Mouse (Mus musculus) gastrocnemius, adult 18-20 months (tissue): ENCODE measurements at regions not wholly inside any gene's neighbourhood (a gene's known extent, or its start where the extent isn't known, plus 50 kb on each side); places are given as distances from the start of the nearest gene placed in this dataset.

Source experiments
- DNase-seq: peaks from one replicate; pipeline ENCODE4 v3.0.0; 2021; ENCODE audit warnings: low spot score

DNA sequence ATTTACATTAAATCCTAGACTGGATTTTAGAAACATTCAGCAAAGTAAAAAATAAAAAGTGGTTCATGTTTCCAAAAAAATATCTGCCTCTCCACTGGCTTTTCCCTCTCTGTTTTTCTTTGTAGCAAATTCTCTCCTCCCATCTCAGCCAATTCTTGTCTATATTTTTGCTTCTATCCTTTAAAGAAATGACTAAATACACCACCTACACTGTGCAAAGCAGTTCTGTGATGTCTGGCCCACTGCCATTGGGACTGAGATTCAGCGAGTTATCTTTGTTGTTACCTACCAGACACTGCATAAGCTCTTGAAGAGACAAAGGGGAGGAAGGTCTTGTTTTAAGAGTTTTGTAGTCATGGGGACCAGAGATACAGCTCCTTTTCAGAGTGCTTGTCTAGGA lies 835.8 kb upstream of the Klhl29 start:
- DNase-seq = no peak

- DNase-seq = no peak
Measured at GRCm38 (mm10) chr12:6189232-6189631, 813.8 kb upstream of the Klhl29 start.

GRCm38 (mm10) chr12:6168795-6169194 lies 793.3 kb upstream of the Klhl29 start:
- DNase-seq = no peak

DNA sequence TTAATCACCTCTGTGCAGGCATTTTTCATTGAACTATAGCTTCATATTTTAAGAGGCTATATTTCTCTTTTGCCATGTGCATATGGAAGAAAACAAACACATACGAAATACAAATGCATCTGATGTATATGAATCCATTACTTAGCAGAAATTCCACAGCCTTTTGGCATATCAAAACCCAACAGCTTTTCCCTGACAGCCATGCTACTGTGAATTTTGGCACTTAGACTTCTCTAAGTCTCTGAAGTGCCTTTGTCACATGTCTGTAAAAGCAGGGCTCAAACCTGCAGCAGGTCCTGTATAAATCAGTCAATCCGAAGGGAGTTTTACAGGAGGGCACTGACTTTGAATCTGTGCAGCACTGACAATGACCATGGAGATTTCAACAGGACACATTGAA lies 778.8 kb upstream of the Klhl29 start:
- no peak for DNase-seq

GRCm38 (mm10) chr12:6151476-6151875 lies 776.0 kb upstream of the Klhl29 start:
- DNase-seq = no peak

DNA sequence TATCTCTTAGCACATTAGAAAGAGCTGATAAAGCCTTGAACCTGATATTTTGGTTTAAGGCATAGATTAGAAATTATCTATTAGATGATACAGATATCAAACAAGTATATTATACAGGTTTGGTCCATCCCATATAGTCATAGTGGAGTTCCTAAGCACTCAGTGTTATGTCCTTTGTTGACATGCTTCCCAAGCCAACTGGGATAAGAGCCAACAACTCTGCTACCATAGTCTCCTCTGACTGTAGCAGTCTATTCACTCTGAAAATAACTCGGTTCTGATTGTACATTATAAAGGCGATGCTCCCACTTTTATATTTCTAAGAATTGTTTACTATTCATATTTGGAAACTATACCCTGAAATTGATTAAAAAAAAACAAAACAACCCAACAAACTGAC lies 757.0 kb upstream of the Klhl29 start:
- peak; percentile 2 for DNase-seq

DNA sequence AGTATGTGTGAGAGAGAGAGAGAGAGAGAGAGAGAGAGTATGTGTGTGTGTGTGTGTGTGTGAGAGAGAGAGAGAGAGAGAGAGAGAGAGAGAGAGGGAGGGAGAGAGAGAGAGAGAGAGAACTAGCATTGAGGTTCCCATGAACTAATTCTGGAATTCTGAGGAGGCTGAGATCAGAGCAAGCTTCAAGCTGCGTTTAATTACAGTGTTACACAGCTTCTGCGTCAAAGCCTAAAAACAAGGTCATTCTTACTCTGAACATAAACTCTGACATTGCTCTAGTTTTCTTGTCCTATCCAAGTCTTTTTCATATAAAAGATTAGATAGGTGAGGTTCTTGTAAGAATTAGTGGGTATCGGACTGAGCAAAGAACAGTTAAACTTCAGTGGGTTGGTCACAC lies 744.1 kb upstream of the Klhl29 start:
- no peak for DNase-seq

GRCm38 (mm10) chr12:6115254-6115653 lies 739.8 kb upstream of the Klhl29 start:
- no peak for DNase-seq

DNA sequence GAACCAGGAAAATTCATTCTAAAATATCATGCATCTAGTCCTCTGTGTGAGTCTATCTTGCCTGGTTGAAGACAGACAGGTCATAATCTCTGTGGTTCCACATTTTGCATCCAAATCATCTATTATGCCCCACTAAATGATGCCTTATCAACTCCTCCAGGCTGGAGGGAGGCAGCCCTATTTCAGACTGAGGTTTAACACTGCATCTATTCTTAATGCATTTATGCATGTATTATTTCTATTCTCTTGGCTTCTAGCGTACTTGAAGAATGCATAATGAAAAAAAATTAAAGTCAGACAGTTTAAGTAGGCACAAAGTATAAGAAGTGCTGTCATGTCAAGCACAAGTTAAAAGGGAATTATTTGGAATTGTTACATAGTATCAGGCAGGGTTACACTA lies 721.8 kb upstream of the Klhl29 start:
- no peak for DNase-seq

DNA sequence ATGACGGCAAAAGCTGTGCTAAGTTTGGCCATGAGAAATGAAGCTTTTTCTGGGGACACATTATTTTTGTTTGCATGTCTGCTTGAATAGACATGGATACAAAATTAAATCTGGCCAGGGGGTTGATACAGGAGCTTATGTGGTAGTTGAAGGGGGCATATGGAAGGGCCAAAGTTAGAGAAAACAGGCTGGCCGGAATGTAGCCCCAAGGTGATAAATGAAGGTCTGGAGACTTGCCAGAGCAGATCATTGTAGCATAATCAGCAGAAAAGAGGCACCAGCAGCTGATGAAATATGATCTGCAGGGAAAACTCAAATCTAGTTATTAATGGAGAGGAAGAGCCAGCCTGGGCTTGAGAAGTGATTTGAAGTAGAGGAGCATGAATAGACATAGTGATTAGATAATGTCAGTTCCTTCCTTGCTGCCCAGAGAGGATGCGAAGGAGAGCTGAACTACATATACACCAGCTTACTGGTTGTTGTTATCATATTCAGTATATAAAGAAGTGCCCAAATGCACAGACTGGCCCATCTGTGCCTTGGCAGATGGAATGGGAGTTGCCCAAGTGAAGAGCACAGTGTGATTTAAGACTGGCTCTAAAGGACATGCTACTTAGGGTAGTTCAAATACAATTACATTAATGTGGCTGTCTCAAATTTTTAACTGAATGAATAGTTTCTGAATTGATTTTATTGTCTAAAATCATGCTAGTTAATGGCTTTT lies 712.3 kb upstream of the Klhl29 start:
- DNase-seq = no peak

- DNase-seq = no peak
Measured at GRCm38 (mm10) chr12:6087071-6087470, 711.6 kb upstream of the Klhl29 start.

GRCm38 (mm10) chr12:6046866-6047689 lies 671.6 kb upstream of the Klhl29 start:
- no peak for DNase-seq

GRCm38 (mm10) chr12:6046110-6046509 lies 670.6 kb upstream of the Klhl29 start:
- DNase-seq = no peak

GRCm38 (mm10) chr12:6042326-6042725 lies 666.8 kb upstream of the Klhl29 start:
- DNase-seq = no peak

DNA sequence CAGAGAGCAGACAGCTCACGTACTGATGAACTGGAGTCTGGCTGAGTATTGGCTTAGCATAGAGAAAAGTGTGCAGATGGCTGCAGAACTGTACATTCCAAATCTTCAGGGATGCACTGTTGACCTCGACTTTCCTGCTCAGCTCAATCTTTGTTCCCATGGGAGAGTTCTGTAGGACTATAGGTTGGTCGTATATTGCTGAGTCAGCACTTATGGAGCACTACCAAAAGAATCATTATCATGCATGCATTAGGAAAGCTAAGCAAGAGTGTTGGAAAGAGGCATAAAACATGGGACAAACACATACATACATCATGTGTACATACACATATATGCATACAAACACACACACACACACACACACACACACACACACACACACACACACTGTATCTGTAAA lies 648.6 kb upstream of the Klhl29 start:
- no peak for DNase-seq

DNA sequence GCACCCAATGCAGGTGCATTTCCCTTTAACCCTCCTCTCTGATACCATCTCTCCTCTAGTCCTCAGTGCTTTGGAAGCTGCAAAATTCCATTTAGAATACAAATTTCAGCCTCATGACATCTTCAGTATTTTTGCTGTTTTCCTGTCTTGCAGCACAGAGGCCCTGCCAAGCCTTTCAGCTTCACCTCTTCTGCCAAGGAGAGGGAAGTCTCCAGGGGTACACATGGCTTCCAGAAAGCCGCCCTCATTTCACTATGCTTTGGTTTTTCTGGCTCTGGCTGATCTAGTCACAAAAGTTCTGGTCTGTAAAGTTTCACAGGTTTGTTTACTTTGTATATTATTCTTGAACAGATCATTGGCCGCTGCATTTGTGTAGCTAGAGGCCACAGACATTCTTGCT lies 647.0 kb upstream of the Klhl29 start:
- peak; percentile 53 for DNase-seq

- DNase-seq = no peak
Measured at GRCm38 (mm10) chr12:6000961-6001360, 625.5 kb upstream of the Klhl29 start.

DNA sequence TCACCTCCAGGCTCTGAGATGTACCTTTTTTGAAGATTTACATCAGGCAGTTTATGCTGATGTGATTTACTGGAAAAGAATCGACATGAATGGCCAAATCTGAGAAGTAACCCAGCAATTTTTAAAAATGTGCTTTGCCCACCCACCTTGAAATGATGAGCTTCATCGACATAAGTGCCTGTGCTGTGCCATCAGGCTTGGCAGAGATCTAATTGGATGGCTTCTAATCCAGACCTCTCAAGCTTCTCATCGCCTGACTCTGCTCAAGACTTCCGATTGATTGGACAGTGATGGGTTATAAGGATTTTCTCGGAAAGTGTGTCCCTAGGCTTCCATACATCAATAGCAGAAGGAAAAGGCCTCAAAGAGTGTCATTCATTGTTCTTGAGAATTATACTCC lies 621.9 kb upstream of the Klhl29 start:
- no peak for DNase-seq

GRCm38 (mm10) chr12:5996672-5997071 lies 621.2 kb upstream of the Klhl29 start:
- no peak for DNase-seq

DNA sequence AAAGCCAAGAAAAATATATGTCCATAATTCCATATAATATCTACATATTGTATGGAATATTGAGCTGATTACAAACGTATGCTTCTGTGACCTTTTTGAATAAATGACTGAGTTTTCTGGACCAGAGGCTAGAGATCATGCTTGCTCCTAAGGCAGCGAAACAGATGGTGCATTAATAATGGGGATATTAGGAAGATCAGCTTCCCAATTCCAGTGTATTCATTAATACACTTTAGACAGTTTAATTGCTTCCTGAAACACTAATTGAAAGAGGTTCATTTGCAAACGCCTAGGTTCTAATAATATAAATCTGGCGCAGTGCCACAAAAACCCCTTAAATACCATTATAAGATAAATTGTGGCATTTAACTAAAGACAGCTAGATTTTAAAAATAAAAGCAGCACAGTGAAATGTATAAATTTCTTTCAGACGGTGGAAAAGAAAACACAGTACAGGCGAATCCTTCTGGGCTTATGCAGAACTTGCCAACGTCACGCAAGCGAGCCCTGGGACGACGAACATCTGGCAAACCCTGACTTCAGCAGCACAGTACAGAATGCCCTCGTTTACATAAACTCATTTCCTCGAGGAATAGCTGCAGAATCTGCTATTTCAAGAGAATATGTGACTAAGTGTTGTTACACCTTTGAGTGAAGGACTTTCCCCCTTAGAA lies 608.6 kb upstream of the Klhl29 start:
- DNase-seq = no peak

- DNase-seq = no peak
Measured at GRCm38 (mm10) chr12:5982096-5982495, 606.6 kb upstream of the Klhl29 start.

DNA sequence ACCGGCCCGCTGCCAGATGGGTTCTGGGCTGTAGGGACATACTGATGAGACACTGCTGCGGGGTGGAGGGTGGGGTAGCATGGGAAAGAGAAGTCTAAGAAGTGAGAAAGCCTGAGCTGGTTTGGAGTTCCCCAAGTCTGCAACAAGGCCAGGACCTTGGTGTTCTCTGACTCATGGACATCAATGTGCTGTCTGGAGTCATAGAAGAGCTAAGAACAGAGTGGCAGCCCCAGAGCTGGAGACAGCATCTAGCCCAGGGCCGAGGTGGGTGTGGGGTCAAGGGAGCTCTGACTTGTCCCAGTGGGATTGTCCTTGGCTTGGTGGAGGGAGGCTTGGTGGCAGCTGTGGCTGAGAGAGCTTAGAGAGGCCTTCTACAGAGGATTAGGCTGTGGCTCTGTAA lies 600.4 kb upstream of the Klhl29 start:
- no peak for DNase-seq

DNA sequence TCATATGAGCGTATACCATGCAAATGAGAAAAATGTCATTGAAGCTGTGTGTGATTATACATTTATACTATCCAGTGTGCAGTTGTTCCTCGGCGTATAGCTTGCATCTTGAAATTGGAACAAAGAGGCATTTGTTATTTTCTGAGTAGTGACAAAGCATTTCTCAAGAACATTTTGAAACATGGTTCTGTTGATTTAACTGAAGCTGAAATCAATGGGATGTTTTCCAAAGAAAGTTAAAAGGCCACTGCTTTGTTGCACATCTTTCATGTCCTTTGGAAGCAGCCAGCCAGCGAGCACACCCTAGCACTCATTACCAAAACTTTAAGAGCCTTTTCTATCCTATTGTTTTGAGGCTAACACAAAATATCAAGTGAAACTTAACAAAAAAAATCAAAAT lies 594.1 kb upstream of the Klhl29 start:
- DNase-seq = peak; percentile 7
